Mouse (Mus musculus) hindbrain, embryonic 12.5 days (tissue): ENCODE data around the gene Gpr183. TPM values are rescaled to one million over a fixed set of nuclear protein-coding genes. Genes with fewer than 3 reads are reported as not detected.

Experiments used
- ATAC-seq: fragments of 200-750 bp; cut with Nextera tagmentation; 2 replicates; pipeline ENCODE4 v1.8.0; 2017; ENCODE audit warnings: moderate TSS enrichment; ENCODE audit not compliant: low FRiP score
- H3K27ac ChIP-seq: fragments of 300-500 bp; sonication (generic); 2 replicates; pipeline ENCODE4 v1.5.1; 2016; ENCODE audit warnings: mild to moderate bottlenecking
- H3K27me3 ChIP-seq: fragments of 300-500 bp; sonication (generic); 2 replicates; pipeline ENCODE4 v1.6.1; 2016; ENCODE audit warnings: mild to moderate bottlenecking
- H3K36me3 ChIP-seq: fragments of 300-500 bp; sonication (generic); 2 replicates; pipeline ENCODE4 v1.6.1; 2016; ENCODE audit warnings: mild to moderate bottlenecking
- H3K4me1 ChIP-seq: fragments of 300-500 bp; sonication (generic); 2 replicates; pipeline ENCODE4 v1.6.1; 2016
- H3K4me2 ChIP-seq: fragments of 300-500 bp; sonication (generic); replicated peaks from 2 replicates; pipeline ENCODE4 v1.6.1; 2016; ENCODE audit warnings: mild to moderate bottlenecking
- H3K4me3 ChIP-seq: fragments of 300-500 bp; sonication (generic); 2 replicates; pipeline ENCODE4 v1.5.1; 2016; ENCODE audit warnings: mild to moderate bottlenecking
- H3K9ac ChIP-seq: fragments of 300-500 bp; sonication (generic); 2 replicates; pipeline ENCODE4 v1.6.1; 2016; ENCODE audit warnings: mild to moderate bottlenecking, moderate library complexity
- H3K9me3 ChIP-seq: fragments of 300-500 bp; sonication (generic); replicated peaks from 2 replicates; pipeline ENCODE4 v1.6.1; 2016; ENCODE audit warnings: mild to moderate bottlenecking
- WGBS: fragments of 180-500 bp; shearing (Covaris S2); methylation state at CpG from one replicate; pipeline ENCODE4 v1.1.7; 2016; 5-methylcytosine and 5-hydroxymethylcytosine counted together
- polyA plus RNA-seq: library from polyadenylated mRNA; unstranded; fragments of >200 nt; fragmentation: Nextera tagmentation; extraction: Ambion mirVana; gene quantifications from 2 replicates; pipeline ENCODE4 v1.2.1, GENCODE M21; 2016

The Gpr183 gene
- polyA plus RNA-seq, 1 experiment from 2014 or later, result 2.1 TPM

DNA sequence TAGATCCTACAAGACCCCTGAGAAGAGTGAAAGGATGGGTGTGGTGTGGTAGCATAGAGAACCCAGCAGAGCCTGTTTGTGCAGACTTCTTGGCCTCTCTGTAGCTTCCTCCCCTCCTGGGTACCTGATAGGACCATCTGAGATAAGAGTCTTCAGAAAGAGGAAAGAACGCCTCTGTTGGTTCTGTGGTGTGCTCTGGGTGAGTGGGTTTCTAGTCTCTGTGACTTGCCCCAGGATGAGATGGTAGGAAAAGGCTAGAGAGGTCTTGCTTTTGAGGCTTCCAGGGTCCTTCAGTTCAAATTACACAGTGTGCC lies 30.5 kb upstream of the Gpr183 start:
- 100% methylated on average over 1 of the region's 1 CpGs for WGBS
- H3K9me3 ChIP-seq, result no peaks in the 10 kb centered on the region
- ATAC-seq, result no peak

DNA sequence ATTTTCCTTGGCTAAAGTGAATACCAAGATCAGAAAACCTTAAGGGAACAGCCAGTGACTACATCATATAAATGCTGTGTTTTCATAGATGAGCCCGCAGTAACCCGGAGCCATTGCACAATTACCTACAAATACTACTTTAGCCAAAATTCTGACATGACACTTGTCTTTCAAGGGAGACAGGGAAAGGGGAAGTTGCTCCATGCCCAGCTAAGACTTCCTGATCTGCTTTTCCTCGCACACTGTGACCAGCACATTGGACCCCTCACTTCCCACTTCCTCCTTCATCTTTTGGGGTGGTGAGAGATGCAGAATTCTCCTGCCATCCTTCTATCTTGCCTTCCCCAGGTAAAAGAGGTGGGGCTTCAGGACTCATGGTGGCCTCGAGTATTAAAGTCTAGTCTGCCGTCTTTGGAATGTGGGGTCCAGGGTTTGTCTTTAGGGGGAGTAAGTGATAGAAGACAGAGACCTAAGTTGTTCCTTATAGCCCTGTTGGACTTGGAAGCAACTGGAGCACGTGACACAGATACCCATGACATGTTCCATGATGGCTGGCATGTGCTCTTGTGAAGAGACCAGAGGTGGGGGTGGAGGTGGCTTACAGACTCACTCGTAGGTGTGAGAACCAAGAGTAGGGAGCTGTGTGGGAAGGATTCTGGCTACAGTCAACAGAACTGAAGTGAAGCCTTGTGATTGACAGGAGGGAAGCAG lies 30.0 kb upstream of the Gpr183 start:
- whole genome bisulfite sequencing, result 91% methylated on average over 7 of the region's 7 CpGs
- ATAC-seq, result no peak

More for the DNA sequence above, 30.5 kb upstream of the Gpr183 start:
- Histone ChIP-seq H3K4me1 (no peaks in the 10 kb centered on the region), H3K4me3 (no peak overlapping the region), H3K27me3 (no peaks in the 10 kb centered on the region), H3K4me2 (no peak overlapping the region), H3K9ac (no peak overlapping the region), H3K27ac (no peak overlapping the region), H3K36me3 (peaks cover 15% of the 10 kb centered on the region)

GRCm38 (mm10) chr14:121994171-121994700 lies 29.2 kb upstream of the Gpr183 start:
- WGBS, result 94% methylated on average over 17 of the region's 17 CpGs
- no peaks in the 10 kb centered on the region for H3K9me3 ChIP-seq
- H3K9ac ChIP-seq, result no peak overlapping the region
- no peaks in the 10 kb centered on the region for H3K27me3 ChIP-seq
- no peak for ATAC-seq
- peaks cover 15% of the 10 kb centered on the region for H3K36me3 ChIP-seq
- H3K27ac ChIP-seq, result no peak overlapping the region
- no peak overlapping the region for H3K4me2 ChIP-seq
- H3K4me3 ChIP-seq, result no peak overlapping the region
- no peaks in the 10 kb centered on the region for H3K4me1 ChIP-seq

More for the DNA sequence above, 30.0 kb upstream of the Gpr183 start:
- H3K27me3 ChIP-seq, result no peaks in the 10 kb centered on the region
- H3K9me3 ChIP-seq, result no peaks in the 10 kb centered on the region
- H3K9ac ChIP-seq, result no peak overlapping the region
- H3K36me3 ChIP-seq, result peaks cover 15% of the 10 kb centered on the region
- no peaks in the 10 kb centered on the region for H3K4me1 ChIP-seq
- H3K4me2 ChIP-seq, result no peak overlapping the region
- H3K4me3 ChIP-seq, result no peak overlapping the region
- no peak overlapping the region for H3K27ac ChIP-seq

DNA sequence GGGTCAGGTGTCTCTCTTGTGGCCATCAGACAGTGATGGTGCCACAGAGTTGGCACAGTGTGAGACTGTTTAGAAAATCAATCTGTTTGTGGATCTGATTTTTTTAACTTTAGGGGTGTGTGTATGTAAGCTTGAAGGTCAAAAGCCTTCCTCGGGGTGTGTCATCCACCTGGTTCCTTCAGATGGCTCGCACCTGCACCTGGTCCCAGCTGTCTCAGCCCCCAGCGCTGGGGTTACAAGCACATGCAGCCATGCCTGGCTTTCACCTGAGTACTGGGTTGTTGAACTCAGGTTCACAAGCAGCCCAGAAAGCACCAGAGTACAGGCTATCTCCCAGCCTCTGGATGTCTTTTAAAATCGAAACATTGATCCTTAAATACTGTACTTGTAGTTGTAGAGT lies 28.6 kb upstream of the Gpr183 start:
- Histone ChIP-seq H3K36me3 (peaks cover 15% of the 10 kb centered on the region), H3K27ac (no peak overlapping the region), H3K4me2 (no peak overlapping the region), H3K9me3 (no peaks in the 10 kb centered on the region), H3K4me3 (no peak overlapping the region), H3K4me1 (no peaks in the 10 kb centered on the region), H3K27me3 (no peaks in the 10 kb centered on the region), H3K9ac (no peak overlapping the region)
- ATAC-seq, result no peak
- 91% methylated on average over 4 of the region's 4 CpGs for WGBS

DNA sequence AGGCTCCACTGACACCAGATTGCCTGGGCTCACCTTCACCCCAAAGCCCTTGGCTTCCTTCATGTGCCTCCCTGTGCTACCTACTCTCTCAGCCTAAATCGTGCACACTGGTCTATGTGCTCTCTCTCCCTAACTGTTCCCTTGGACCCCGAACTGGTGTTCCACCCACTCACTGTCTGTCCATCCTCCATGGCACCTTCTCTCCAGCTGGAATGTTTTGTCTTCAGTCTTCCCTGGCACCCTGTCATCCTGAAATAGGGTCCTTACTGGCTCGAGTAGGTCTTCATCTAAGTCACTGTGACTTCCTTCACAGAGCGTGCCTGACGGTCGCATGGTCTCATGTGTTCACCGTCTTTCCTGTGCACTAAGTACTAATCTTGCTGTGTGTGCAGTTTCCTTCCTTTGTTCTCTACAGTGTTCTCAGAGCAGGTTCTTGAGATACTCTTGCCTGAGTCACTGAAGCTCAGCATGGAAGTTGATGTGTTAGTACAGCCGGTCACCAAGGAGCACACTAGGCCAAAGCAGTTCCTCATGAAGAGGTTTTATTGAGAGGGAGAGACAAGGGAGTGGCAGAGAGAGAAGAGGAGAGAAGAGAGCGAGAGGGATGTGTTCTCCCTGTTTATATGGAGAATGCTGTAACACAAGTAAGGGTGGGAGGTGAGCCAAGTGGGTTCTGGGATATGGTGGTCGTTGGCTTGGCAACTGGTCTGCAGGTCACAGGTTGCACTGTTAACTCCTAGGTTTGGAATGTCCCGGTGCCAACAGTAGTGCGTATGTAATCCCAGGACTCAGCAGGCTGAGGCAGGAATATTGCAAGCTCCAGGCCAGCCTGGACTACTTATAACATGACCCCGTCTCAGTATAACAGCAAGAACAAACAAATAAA lies 27.6 kb upstream of the Gpr183 start:
- Histone ChIP-seq H3K27me3 (no peaks in the 10 kb centered on the region), H3K9ac (no peak overlapping the region), H3K4me3 (no peak overlapping the region), H3K27ac (no peak overlapping the region), H3K4me2 (no peak overlapping the region), H3K4me1 (no peaks in the 10 kb centered on the region), H3K36me3 (peaks cover 15% of the 10 kb centered on the region), H3K9me3 (no peaks in the 10 kb centered on the region)
- 92% methylated on average over 13 of the region's 13 CpGs for WGBS
- ATAC-seq, result no peak

DNA sequence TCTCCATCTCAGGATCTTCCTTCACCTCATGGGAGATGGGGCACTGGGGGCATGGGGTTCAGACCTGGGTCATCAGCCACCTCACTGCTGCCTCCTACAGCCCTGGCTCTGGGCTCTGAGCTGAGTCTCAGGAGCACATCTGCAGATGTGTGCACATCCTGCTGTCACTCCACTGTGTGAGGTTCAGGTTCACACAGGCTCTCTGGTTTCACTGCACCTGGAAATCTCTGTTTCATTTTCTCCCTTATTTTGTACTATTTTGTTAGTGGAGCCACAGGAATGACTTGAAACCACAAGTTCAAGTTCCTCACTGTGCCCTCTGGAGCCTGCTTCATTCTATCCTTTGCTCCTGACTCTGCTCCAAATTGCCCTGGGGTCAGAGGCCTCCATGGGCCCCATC lies 26.9 kb upstream of the Gpr183 start:
- Histone ChIP-seq H3K4me2 (no peak overlapping the region), H3K4me3 (no peak overlapping the region), H3K36me3 (peaks cover 14% of the 10 kb centered on the region), H3K27ac (no peak overlapping the region), H3K27me3 (no peaks in the 10 kb centered on the region), H3K9me3 (no peaks in the 10 kb centered on the region), H3K4me1 (no peaks in the 10 kb centered on the region), H3K9ac (no peak overlapping the region)
- ATAC-seq, result no peak

GRCm38 (mm10) chr14:121990897-121991296 lies 25.9 kb upstream of the Gpr183 start:
- 89% methylated on average over 6 of the region's 6 CpGs for WGBS
- no peak overlapping the region for H3K27ac ChIP-seq

GRCm38 (mm10) chr14:121989869-121990268 lies 24.9 kb upstream of the Gpr183 start:
- 97% methylated on average over 3 of the region's 3 CpGs for WGBS
- H3K9me3 ChIP-seq, result no peaks in the 10 kb centered on the region
- H3K9ac ChIP-seq, result no peak overlapping the region
- no peak for ATAC-seq
- H3K27me3 ChIP-seq, result no peaks in the 10 kb centered on the region
- peaks cover 5% of the 10 kb centered on the region for H3K36me3 ChIP-seq
- H3K27ac ChIP-seq, result no peak overlapping the region
- no peaks in the 10 kb centered on the region for H3K4me1 ChIP-seq
- H3K4me2 ChIP-seq, result no peak overlapping the region
- no peak overlapping the region for H3K4me3 ChIP-seq

More at GRCm38 (mm10) chr14:121990897-121991296, 25.9 kb upstream of the Gpr183 start:
- H3K4me3 ChIP-seq, result no peak overlapping the region
- no peak for ATAC-seq
- H3K9ac ChIP-seq, result no peak overlapping the region
- no peaks in the 10 kb centered on the region for H3K27me3 ChIP-seq
- peaks cover 6% of the 10 kb centered on the region for H3K36me3 ChIP-seq
- H3K4me2 ChIP-seq, result no peak overlapping the region
- H3K4me1 ChIP-seq, result no peaks in the 10 kb centered on the region
- no peaks in the 10 kb centered on the region for H3K9me3 ChIP-seq

GRCm38 (mm10) chr14:121989331-121989730 lies 24.3 kb upstream of the Gpr183 start:
- no peak for ATAC-seq
- 94% methylated on average over 3 of the region's 3 CpGs for WGBS

GRCm38 (mm10) chr14:121987691-121988090 lies 22.7 kb upstream of the Gpr183 start:
- WGBS, result 91% methylated on average over 4 of the region's 4 CpGs
- Histone ChIP-seq H3K9me3 (no peaks in the 10 kb centered on the region), H3K36me3 (no peaks in the 10 kb centered on the region), H3K4me3 (no peak overlapping the region), H3K27me3 (no peaks in the 10 kb centered on the region), H3K4me1 (no peaks in the 10 kb centered on the region), H3K27ac (no peak overlapping the region), H3K4me2 (no peak overlapping the region), H3K9ac (no peak overlapping the region)
- ATAC-seq, result no peak

More at GRCm38 (mm10) chr14:121989331-121989730, 24.3 kb upstream of the Gpr183 start:
- Histone ChIP-seq H3K27ac (no peak overlapping the region), H3K9ac (no peak overlapping the region), H3K4me1 (no peaks in the 10 kb centered on the region), H3K36me3 (peaks cover 3% of the 10 kb centered on the region), H3K4me3 (no peak overlapping the region), H3K4me2 (no peak overlapping the region), H3K27me3 (no peaks in the 10 kb centered on the region), H3K9me3 (no peaks in the 10 kb centered on the region)

GRCm38 (mm10) chr14:121987287-121987686 lies 22.3 kb upstream of the Gpr183 start:
- no peaks in the 10 kb centered on the region for H3K9me3 ChIP-seq
- WGBS, result 89% methylated on average over 1 of the region's 1 CpGs
- H3K4me1 ChIP-seq, result no peaks in the 10 kb centered on the region
- H3K4me3 ChIP-seq, result no peak overlapping the region
- H3K36me3 ChIP-seq, result no peaks in the 10 kb centered on the region
- H3K27me3 ChIP-seq, result no peaks in the 10 kb centered on the region
- no peak overlapping the region for H3K9ac ChIP-seq
- H3K4me2 ChIP-seq, result no peak overlapping the region
- no peak overlapping the region for H3K27ac ChIP-seq
- ATAC-seq, result no peak

GRCm38 (mm10) chr14:121986028-121986427 lies 21.0 kb upstream of the Gpr183 start:
- no peak overlapping the region for H3K4me3 ChIP-seq
- H3K9ac ChIP-seq, result no peak overlapping the region
- no peak overlapping the region for H3K4me2 ChIP-seq
- H3K27ac ChIP-seq, result no peak overlapping the region
- H3K9me3 ChIP-seq, result no peaks in the 10 kb centered on the region
- 82% methylated on average over 6 of the region's 6 CpGs for whole genome bisulfite sequencing
- ATAC-seq, result no peak
- no peaks in the 10 kb centered on the region for H3K36me3 ChIP-seq
- H3K27me3 ChIP-seq, result no peaks in the 10 kb centered on the region
- H3K4me1 ChIP-seq, result no peaks in the 10 kb centered on the region
